Mouse (Mus musculus): Measurements from ENCODE around the gene Cacnb2.

Gene Cacnb2

DNA sequence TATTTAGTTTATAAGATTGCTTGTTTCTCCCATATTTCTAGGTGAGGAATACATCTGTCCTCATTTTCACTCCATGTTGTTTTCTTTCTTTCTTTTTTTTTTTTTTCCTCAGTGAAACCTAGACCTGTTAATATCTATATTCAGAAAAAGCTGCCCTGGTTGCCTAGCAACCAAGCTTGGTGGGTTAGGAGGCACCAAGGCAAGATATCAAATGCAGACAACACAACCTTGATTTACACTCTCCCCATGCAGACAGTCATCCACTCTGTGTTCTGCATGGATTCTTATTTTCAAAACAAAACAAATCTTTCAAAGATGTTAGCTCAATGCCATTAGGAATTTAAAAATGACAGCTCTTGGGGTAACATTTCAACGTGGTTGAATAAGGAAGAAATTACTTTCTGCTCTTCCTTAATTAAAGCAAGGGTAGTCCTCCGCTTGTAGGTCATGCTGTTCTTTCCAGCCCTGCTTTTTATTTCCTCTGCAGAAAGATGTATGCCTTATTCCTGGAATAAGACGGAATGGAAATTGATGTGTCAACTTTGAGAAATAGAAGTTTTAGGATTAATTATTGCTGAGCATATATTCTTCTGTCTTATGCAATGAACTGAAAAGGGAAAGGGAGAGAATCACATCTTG lies 172.1 kb downstream of the Cacnb2 start:
- DNase-seq (ENCODE audit: low read depth, low spot score), result no peak

DNA sequence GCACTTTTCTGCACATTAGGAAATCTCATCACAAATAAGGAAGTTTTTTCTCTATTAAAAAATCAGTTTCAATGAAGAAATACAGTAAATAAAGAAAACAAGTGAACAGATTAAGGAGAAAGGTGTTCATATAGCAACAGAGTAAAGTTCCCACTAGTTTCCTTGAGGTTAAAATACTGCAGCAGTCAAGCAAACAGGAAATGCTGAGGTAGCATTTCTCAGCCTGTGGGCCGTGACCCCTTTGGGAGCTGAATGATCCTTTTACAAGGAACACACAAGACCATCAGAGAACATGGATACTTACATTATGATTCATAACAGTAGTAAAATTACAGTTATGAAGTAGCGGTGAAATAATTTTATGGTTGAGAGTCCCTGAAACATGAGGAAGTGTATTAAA lies 185.1 kb downstream of the Cacnb2 start:
- no peak for DNase-seq (ENCODE audit: low read depth, low spot score)

DNA sequence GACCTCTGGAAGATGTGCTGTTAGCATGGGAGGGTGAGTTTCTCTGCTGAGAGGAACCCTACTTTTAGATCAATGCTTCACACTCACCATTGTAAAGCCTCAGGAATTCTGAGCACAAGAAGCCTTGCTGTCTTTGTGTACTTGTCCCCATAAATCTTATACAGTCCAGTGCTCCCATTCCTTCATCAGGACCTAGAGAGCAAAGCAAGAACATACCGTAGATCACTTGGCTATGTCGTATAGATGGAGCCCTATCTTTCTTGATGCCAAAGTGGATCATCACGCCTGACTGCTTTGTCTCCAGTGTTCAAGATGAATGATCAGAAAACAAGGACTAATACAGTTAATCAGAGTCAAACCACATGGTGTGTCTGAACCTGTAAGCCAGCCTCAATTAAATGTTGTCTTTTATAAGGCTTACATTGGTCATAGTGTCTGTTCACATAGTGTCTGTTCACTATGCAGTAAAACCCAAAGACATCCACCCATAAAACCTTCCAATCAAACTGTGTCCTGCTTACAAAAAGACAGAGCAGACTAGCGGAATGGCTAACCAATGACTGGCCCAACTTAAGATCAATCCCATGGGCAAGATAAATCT lies 198.7 kb downstream of the Cacnb2 start:
- DNase-seq (ENCODE audit: low read depth, low spot score), result no peak

DNA sequence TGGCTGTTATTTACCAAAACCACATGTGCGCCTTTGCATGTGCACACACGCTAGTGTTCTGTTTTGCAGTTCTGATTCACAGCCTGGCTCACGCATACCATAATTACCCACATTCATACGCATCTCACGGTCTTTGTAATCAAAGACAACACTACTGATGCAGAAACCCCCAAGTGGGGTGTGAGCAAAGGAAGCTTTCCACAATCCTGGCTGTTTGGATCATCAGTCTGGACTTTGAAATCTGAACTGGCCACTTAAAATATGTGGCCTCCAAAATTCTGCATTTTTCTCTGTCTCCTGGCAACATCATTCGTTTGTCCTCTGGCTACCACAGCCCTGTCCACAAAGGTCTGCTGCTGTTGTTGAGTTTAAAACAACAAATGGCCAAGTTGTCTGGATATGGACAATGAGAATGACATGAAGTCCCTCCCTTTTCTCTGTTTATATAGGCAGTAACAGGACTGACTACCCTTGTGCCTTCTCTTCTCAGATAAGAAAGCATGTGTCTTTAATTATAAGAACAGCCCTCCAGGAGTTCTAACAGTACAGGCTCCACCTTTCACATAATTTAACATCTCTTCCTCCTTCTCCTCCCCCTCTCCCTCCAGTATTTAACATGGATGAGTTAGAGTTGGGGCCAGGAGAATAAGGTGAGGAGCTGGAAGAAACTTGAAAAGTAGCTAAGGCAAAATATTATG lies 204.9 kb downstream of the Cacnb2 start:
- no peak for DNase-seq (ENCODE audit: low read depth, low spot score)

DNA sequence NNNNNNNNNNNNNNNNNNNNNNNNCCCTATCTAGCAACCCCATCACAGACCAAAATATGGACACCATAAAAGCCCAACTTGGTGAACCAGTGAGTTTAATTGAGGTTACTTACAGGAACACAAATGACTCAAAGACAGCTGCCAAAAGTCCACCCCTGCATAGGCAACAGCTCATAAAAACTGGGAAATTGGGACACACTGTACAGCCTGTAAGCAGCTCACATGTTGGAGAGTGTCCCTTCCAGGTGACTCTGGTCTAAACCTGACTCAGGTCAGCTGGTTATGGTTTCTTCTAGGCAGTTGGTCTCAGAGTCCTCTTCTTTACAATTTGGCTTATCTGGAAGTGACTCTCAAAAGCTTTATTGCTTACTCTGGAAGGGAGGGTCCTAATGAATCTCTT lies 212.1 kb downstream of the Cacnb2 start:
- DNase-seq (ENCODE audit: low read depth, low spot score), result no peak

DNA sequence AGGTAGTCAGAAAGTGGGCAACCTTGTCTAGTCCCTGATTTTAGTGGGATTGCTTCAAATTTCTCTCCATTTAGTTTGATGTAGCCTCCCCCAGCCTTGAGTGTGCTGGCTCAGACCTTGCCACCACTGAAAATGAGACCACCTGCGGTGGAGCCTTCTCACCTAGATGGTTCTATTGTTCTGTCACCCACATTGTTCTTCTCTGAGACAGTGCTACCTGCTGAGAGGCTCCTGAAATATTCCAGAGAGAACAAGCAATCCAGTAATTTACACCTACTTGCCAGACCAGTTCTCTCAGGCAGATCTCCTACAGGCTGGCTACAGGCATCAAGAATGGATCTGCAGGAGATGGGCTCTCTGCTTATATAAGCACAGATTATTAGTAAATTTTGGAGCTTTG lies 215.8 kb downstream of the Cacnb2 start:
- no peak for DNase-seq (ENCODE audit: low read depth, low spot score)

DNA sequence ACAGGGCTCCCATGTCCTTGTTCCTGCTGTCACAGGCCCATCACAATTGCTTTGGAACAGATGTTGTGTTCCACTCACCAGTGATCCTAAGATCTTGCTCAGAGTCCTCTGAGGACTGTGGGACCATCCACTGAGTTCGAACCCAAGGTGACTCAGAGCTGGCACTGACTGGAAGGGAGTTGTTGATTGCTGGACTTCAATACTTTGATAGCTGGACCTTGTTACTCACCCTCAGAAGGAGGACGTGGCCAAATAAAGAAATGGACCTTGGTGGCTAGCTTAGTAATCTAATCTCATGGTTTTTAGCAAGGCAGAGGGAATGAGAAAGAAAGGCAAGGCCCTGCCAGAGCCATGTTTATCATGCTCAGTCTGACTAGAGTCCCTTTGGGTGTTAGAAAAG lies 218.1 kb downstream of the Cacnb2 start:
- DNase-seq (ENCODE audit: low read depth, low spot score), result no peak

DNA sequence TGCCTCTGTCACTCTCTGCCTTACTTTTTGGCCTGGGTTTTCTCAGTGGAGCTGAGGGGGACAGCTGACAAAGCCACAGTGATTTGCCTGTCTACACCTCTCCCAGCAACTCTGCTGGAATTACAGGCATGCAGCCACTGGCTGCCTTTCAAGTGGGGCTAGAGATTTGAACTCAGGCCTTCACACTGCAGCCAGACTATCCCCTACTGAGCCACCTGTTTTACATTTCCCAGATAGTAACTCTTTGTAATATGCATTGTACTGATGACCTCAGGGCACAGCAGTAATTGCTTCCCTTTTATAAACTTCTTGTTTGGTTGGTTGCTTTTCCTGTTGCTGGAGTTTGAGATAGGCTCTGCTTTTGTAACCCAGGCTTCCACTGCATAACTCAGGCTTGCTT lies 220.2 kb downstream of the Cacnb2 start:
- no peak for DNase-seq (ENCODE audit: low read depth, low spot score)

DNA sequence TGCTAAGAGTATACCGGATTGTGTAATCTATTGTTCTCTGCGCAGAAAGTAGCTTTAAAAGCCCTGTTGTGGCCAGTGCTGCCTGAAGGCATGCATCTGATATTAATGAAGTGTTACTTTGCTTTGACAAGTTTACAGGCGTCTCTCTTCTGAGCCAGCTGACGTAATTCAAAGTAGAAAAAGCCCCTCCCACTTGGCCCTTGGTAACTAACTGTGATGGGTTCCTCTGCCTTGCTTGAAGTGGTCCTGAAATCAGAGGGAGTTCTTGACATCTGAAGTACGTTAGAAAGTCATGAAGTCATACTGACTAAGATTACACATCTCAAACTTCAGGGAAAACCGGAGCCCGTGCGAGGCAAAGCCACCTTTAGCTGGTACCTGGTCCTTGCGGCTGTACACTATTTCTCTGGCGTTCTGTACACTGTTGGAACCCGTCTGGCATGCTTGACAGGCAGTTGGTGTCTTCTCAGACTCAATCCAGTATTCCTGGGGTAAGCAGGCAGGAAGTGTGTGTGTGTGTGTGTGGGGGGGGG lies 221.0 kb downstream of the Cacnb2 start:
- no peak for DNase-seq (ENCODE audit: low read depth, low spot score)

DNA sequence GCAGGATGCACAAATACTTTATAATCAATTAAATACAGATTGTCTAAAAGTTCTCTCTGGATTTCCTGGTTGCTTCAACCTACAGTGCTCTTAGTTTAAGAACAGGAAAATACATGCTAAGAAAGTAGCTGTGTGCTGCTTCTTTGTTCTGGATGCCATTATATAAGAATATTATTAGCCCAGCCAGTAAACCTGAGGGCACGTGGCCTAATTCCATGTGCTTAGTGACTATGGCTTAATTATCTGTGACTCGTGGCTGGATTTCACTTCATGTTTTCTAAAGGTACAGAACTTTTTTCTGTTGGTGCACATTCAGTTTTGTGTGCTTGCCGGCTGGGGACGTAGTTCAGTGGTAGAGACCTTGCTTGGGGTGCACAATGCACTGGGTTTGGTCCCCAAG lies 222.3 kb downstream of the Cacnb2 start:
- no peak for DNase-seq (ENCODE audit: low read depth, low spot score)

DNA sequence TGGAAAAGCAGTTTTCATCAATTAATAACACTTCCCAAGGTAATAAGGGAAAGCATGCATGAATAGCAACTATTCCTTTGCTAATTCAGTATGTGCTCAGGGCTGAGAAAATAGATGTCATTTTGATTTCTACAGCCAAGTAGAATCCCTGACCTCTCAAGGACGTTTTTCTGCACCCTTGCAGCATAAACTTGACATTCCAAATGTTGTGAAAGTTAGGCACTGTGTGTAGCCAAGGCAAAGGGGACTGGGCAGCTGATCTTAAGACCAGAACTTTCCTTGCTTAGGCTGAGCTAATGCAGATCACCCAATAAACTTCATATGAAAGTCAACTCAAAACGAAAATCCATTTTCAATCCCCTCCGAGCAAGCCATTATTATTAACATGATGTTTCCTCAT lies 226.6 kb downstream of the Cacnb2 start:
- DNase-seq (ENCODE audit: low read depth, low spot score), result no peak

DNA sequence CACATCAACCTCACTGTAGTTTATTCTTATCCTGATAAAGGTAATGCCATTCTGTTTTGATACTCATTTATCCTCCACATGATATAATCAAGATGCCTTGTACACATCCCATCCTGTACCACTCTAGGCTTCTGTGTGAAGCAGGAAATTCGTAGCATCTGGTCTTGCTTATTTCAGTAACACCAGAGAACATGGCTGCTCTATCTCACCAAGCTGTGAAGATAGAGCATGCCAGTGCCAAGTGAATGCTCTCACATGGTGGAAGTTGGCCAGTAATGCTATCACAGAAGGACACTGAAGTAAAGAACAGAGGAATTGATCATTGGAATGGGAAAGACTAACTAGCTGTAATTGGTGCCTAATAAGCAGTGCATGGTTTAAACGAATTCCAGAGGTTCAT lies 228.4 kb downstream of the Cacnb2 start:
- no peak for DNase-seq (ENCODE audit: low read depth, low spot score)

DNA sequence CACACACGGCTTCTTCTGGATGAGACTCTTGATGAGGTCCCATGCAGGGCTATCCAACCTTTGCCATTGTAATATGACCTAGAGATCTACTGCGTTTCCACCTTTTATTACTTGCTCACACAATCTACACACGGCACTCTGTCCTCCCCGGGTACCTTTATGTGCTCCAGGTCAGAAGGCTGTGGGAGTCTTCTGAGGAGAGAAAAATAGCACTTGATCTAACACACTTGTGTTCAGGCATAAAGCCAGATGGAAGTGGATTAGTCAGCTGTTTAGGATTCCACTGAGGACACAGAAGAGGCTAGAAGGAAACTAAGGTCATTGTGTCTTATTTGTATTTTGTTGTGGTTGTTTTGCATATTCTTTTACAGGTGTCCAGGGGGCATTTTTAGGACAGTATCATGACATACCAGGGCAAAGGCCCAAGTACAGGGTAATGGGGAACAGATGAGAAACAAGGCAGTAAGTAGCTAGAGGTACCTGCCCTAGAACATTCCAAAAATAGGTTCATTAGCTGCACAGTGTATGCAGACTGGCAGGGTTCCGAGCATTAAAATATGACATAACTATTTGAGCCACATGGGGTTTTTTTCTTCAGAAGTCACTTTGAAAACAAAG lies 231.9 kb downstream of the Cacnb2 start:
- DNase-seq (ENCODE audit: low read depth, low spot score), result no peak

DNA sequence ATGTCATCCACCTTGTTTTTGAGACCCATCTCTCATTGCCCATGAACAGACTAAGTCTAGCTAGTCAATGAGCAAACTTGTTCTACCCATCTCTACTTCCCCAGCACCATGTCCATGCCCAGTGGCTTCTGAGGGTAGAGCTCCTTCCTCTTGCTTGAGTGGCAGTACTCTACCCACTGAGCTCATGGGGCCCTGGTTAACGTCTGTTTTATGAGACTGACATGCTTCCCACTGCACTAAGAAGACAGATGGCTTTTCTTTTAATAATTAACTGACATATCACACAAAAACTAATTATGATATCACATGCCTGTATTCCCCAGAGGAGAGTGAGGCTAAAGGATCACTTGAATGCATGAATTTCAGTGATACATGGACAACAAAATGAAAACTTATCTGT lies 238.4 kb downstream of the Cacnb2 start:
- no peak for DNase-seq (ENCODE audit: low read depth, low spot score)

DNA sequence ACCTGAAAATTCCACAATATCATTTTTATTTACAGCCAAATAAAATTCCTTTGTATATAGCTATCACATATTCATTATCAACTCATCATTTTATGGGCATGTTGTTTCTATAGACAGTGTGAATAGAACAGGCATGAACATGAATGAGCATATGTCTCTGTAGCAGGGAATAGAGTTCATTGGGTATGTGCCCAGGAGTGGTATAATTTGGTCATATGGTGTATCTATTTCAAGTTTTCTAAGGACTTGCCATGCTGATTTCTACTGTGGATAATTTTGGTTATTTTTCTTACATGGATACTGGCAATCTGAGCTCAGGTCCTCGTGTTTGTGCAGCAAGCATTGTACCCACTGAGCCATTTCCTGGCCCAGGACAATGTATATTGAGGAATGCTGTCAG lies 243.8 kb downstream of the Cacnb2 start:
- no peak for DNase-seq (ENCODE audit: low read depth, low spot score)

DNA sequence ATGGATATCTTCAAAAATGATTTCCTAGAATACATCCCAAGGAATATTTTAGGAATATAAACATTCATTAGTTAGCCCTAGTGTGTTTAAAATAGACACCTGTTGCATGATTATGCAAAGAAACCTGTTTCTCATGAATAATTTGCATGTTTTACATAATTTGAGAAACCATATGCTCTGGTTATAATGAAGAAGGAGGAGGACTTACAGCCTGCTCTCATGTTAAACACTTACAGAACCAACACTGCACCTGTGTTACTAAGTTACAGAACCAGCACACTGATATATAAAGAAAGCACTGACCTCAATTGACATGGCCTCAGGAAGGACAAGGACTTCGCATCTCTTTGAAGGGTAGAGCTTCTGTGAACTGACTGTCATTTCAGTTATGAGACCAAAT lies 244.3 kb downstream of the Cacnb2 start:
- DNase-seq (ENCODE audit: low read depth, low spot score), result no peak

DNA sequence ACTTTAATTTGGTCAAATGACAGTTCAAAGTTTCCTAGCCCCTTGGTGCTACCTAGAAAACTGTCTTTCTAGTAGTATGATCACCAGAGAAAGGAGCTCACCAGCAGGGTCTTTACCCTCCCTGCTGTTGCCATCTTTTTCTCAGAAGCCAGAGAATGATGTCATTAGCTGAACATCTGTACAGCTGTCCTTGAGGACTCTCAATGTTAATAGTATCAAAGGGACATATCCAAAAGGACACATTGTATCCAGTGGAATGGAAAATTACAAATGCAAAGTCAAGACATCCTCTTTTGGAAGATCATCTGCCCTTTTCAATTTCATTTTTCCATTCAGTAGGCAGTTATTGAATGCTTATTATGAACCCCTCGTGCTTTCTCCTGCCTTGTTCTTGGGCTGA lies 247.9 kb downstream of the Cacnb2 start:
- DNase-seq (ENCODE audit: low read depth, low spot score), result no peak

DNA sequence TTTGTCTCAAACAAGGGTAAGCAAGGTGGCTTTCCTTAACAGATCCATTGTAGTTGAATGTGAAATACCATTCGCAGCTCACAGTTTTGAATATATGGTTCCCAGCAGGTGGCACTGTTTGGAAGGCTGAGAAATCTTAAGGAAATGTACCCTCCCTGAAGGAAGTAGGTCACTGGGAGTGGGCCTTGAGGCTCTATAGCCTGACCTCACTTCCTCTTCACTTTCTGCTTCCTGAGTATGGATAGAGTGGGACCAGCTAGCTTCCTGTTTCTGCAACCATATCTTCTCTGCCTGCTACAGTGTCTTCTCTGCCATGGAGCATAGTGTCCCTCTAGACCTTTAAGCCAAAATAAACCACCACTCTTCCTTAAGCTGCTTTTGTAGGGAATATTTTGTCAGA lies 248.5 kb downstream of the Cacnb2 start:
- DNase-seq (ENCODE audit: low read depth, low spot score), result peak; percentile 30

DNA sequence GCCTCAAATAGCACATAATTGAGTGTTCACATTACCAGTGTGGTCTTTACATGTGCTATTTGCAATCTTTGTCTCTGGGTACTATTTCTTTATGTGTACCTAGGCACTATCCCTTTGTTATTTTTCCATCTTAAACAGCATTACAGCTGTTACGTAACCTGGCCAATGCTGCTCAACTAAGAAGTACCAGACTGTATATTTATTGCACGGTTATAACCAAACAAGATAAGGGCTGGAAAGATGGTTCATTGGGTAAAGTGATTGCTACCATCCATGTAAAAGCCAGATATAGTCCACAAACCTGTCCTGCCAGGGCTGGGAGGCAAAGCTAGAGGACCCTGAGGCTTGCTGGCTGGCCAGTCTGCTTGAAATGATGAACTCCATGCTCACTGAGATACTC lies 251.2 kb downstream of the Cacnb2 start:
- DNase-seq (ENCODE audit: low read depth, low spot score), result no peak

DNA sequence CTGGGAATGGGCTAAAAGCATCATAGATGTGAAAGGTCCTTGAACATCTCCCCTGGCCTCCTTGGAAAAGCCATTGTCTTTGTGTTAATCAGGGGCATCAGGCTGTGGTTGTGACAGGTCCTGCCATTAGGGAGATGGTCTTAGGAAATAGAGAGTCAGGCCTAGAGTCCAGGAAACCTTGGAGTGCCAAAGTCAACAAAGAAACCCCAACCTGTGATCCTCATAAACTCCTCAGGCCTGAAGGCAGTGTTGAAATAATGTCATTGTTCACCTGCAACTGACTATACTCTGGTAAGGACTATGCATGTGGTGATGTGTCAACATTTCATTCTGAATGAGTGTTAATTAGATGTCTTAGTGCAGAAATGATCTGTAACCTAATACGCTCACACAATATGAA lies 255.4 kb downstream of the Cacnb2 start:
- DNase-seq (ENCODE audit: low read depth, low spot score), result no peak

DNA sequence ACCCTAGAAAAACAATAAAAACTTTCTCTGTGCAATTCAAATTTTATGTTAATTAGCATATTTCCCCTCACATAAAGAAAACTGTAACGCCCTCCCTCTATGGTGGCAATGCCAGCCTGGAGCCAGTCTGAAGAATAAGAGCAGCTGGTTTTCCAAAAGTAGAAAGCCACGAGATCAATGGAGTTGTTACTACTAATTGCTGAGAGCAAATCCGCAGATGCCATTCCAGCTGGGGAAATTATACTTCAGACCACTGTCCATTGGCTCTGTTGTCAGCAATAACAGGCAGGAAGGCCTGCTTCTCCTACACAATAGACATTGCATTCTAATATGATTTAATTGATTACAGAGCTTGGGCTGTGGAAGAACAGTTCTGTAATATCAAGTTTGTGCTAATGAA lies 257.5 kb downstream of the Cacnb2 start:
- DNase-seq (ENCODE audit: low read depth, low spot score), result no peak

DNA sequence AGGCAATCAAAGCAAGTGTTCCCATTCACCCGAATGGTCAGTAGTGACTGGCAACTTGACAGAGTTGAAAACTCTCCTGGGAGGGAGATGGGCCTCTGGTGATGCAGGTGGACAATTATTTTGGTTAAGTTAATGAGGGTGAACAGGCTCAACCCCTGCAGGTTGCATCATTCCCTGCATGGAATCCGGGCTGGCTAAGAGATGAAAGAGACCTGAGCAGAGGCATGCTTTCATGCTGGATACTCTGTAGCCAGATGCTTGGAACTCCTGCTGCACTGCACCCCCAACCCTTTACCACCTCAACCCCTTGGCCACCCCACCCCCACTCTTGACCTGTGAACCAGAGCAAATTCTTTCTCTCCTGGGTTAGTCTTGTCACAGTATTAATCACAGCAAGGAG lies 258.7 kb downstream of the Cacnb2 start:
- DNase-seq (ENCODE audit: low read depth, low spot score), result no peak

DNA sequence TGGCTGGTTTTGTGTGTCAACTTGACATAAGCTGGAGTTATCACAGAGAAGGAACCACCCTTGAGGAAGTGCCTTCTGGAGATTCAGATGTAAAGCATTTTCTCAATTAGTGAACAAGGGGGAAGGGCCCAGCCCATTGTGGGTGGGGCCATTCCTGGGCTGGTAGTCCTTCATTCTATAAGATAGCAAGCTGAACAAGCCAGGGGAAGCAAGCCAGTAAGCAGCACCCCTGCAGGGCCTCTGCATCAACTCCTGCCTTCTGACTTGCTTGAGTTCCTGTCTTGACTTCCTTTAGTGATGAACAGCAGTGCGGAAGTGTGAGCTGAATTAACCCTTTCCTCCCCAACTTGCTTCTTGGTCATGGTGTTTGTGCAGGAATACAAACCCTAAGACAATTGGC lies 260.1 kb downstream of the Cacnb2 start:
- DNase-seq (ENCODE audit: low read depth, low spot score), result no peak
